Mouse (Mus musculus) brain, embryonic 14.5 days (tissue): ENCODE measurements at regions not wholly inside any gene's neighbourhood (a gene's known extent, or its start where the extent isn't known, plus 50 kb on each side); places are given as distances from the start of the nearest gene placed in this dataset.

Experiments used
- DNase-seq: peaks from one replicate; pipeline ENCODE4 v3.0.0-alpha.2; 2011; ENCODE audit warnings: low read depth
- CTCF ChIP-seq: fragments of 200-500 bp; IDR thresholded peaks from 2 replicates; pipeline ENCODE4 v1.5.1; 2012; ENCODE audit warnings: inconsistent platforms, mild to moderate bottlenecking, moderate library complexity, borderline replicate concordance; ENCODE audit not compliant: insufficient read depth, insufficient read length; ENCODE audit errors: extremely low read depth
- POLR2A ChIP-seq: fragments of 200-500 bp; IDR thresholded peaks from 2 replicates; pipeline ENCODE4 v1.6.1; 2012; ENCODE audit warnings: mild to moderate bottlenecking, inconsistent platforms, borderline replicate concordance; ENCODE audit not compliant: poor library complexity, insufficient read depth, insufficient read length, severe bottlenecking; ENCODE audit errors: extremely low read depth

DNA sequence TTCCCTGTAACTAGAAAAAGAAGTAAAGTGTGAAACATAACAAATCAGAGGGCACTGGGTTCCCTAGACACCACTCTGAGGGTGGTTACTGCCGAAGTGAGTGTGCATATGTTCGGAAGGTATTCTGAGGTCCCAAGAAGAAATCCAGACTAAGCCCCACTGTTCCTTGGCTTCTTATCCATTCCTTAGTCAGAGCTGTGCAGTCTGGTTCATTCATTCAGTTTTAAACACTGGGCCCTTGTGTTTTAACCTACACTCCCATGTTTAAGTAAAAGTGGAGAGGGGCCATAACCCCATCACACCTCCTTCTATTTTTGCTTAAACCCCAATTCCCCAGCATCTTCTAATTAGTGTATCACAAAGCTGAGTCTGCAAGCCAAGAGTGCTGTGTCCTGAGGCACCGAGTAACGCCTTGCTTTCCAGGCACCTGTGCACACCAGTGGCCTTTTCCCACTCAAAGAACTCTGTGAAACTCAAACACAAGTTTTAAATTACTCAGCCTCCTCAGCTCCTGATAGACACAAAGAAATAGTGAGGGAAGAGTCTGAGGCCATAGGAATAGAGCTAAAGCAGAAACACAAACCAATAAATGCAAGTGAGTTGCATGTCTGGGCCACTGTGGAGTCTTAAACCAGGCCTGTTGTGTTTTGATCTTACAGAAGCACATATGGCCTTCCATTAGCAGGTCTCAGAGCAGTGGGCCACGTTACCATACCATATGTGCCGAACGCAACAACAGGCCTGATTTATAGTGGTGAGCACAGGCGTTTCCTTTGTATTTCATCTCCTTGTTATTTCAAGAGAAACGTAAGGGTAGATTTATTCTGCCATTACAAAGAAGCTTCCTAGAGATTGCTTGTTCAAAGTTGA is 119.8 kb downstream of the Psat1 start:
- DNase-seq, result peak; percentile 50
- TF ChIP-seq CTCF, result no peak
- TF ChIP-seq POLR2A, result no peak

DNA sequence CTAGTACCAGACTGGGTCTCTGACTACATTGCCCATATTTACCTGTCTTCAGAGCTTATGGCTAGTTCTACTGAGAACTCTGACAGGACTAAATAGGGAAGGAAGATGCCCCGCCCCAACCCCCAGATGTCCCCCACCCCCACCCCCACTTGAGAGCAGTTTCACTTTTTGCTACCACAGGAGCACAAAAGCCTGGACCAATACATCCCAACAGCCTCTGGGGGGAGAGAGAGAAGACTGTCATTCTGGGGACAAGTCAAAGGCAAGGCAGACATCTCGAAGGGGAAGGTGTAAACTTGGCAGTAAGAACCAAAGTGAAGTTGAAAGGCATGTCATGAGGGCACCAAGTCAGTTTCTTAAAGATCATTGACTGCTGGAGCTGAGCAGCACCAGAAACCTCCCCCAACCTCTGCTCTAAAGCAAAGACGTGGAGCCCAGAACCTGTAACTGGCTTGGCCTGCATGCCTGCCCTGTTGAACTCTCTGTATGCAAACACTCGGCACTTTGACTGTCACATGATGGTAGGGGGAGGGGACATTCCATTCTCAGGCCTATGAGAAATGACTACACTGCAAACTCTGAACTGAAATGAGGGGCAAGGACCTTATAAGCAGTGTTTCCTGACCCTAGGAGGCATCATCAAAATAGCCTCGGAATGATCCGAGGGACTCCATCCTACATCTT is 123.3 kb downstream of the Psat1 start:
- no peak for DNase-seq
- TF ChIP-seq POLR2A (no peak), CTCF (no peak)

GRCm38 (mm10) chr19:15820020-15820419 is 127.1 kb downstream of the Psat1 start:
- DNase-seq, result no peak
- TF ChIP-seq CTCF, result no peak
- no peak for TF ChIP-seq POLR2A

- TF ChIP-seq CTCF (no peak), POLR2A (no peak)
- DNase-seq, result no peak
Measured at GRCm38 (mm10) chr19:15815166-15815565, 132.0 kb downstream of the Psat1 start.

DNA sequence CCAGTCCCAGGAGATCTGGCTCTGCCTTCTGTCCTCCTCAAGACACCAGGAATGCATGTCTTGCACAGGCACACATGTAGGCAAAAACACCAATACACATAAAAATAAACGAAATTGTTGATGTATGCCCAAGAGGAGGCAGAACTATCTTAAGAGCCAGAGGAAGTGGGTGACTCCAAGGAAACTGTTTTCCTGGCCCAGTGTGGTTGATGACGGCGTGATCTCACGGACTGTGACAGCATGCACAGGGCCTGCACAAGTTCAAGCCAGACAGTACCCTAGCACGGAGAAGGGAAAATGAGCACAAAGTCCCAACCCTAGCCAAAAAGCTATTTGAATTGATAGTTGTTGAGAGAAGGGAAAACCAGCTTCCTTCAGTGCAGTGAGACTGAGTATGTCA is 138.1 kb downstream of the Psat1 start:
- TF ChIP-seq POLR2A, result no peak
- TF ChIP-seq CTCF, result no peak
- no peak for DNase-seq

DNA sequence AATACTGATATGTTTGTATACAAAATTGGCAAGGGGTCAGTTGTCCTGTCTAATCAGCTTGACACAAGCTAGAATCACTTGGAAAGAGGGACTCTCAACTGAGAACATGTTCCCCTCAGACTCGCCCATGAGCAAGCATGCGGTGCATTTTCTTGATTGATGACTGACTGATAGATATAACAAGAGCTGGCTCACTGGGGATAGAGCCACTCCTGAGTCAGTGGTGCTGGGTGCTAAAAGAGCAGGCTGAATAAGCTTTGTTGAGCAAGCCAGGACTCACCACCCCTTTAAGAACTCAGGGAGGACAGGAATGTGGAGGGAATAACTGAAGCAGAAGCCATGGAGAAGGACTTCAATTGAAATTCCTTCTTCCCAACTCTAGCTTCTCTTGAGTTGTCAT is 139.5 kb downstream of the Psat1 start:
- TF ChIP-seq CTCF (no peak), POLR2A (no peak)
- no peak for DNase-seq

GRCm38 (mm10) chr19:15803131-15803889 is 143.8 kb downstream of the Psat1 start:
- DNase-seq, result peak; percentile 96
- TF ChIP-seq CTCF (no peak), POLR2A (no peak)

GRCm38 (mm10) chr19:15802641-15803040 is 144.5 kb downstream of the Psat1 start:
- peak; percentile 65 for DNase-seq
- TF ChIP-seq POLR2A, result no peak
- no peak for TF ChIP-seq CTCF

GRCm38 (mm10) chr19:15801811-15802486 is 145.2 kb downstream of the Psat1 start:
- TF ChIP-seq CTCF (peak; percentile 91), POLR2A (no peak)
- peak; percentile 97 for DNase-seq

GRCm38 (mm10) chr19:15800856-15801706 is 146.1 kb downstream of the Psat1 start:
- no peak for TF ChIP-seq POLR2A
- TF ChIP-seq CTCF, result no peak
- DNase-seq, result peak; percentile 95
